Mouse (Mus musculus) hindbrain, embryonic 16.5 days (tissue): ENCODE results near the gene Prkra. TPM values are rescaled to one million over a fixed set of nuclear protein-coding genes. Genes with fewer than 3 reads are reported as not detected.

Source experiments
- ATAC-seq: fragments of 200-750 bp; cut with Nextera tagmentation; 2 replicates; pipeline ENCODE4 v1.8.0; 2017; ENCODE audit warnings: moderate TSS enrichment, moderate library complexity
- H3K27ac ChIP-seq: fragments of 300-500 bp; sonication (generic); 2 replicates; pipeline ENCODE4 v1.5.1; 2014; ENCODE audit warnings: low read depth, mild to moderate bottlenecking, control low read depth, low read length, moderate library complexity
- H3K27me3 ChIP-seq: fragments of 300-500 bp; sonication (generic); replicated peaks from 2 replicates; pipeline ENCODE4 v1.6.1; 2014; ENCODE audit warnings: low read length; ENCODE audit not compliant: control insufficient read depth, insufficient read depth
- H3K36me3 ChIP-seq: fragments of 300-500 bp; sonication (generic); 2 replicates; pipeline ENCODE4 v1.6.1; 2014; ENCODE audit warnings: mild to moderate bottlenecking, low read length, moderate library complexity, mixed read lengths; ENCODE audit not compliant: control insufficient read depth, insufficient read depth
- H3K4me1 ChIP-seq: fragments of 300-500 bp; sonication (generic); 2 replicates; pipeline ENCODE4 v1.6.1; 2014; ENCODE audit warnings: low read depth, low read length; ENCODE audit not compliant: control insufficient read depth, insufficient read depth
- H3K4me2 ChIP-seq: fragments of 300-500 bp; sonication (generic); 2 replicates; pipeline ENCODE4 v1.6.1; 2014; ENCODE audit warnings: mild to moderate bottlenecking, low read length, control low read depth, moderate library complexity
- H3K4me3 ChIP-seq: fragments of 300-500 bp; sonication (generic); 2 replicates; pipeline ENCODE4 v1.5.1; 2014; ENCODE audit warnings: mild to moderate bottlenecking, low read length, control low read depth, moderate library complexity
- H3K9ac ChIP-seq: fragments of 300-500 bp; sonication (generic); 2 replicates; pipeline ENCODE4 v1.6.1; 2014; ENCODE audit warnings: low read depth, mild to moderate bottlenecking, control low read depth, low read length, moderate library complexity
- H3K9me3 ChIP-seq: fragments of 300-500 bp; sonication (generic); 2 replicates; pipeline ENCODE4 v1.6.1; 2014; ENCODE audit warnings: mild to moderate bottlenecking, low read length, moderate library complexity; ENCODE audit not compliant: control insufficient read depth
- WGBS: fragments of 180-500 bp; shearing (Covaris S2); extraction: QIAGEN DNeasy Blood & Tissue Kit; methylation state at CpG from one replicate; pipeline ENCODE4 v1.1.7; 2014; 5-methylcytosine and 5-hydroxymethylcytosine counted together
- polyA plus RNA-seq: library from polyadenylated mRNA; unstranded; fragments of >200 nt; fragmentation: Nextera tagmentation; extraction: Ambion mirVana; gene quantifications from 2 replicates; pipeline ENCODE4 v1.2.1, GENCODE M21; 2015

Prkra gene
- polyA plus RNA-seq, 1 experiment from 2014 or later: 114 TPM

DNA sequence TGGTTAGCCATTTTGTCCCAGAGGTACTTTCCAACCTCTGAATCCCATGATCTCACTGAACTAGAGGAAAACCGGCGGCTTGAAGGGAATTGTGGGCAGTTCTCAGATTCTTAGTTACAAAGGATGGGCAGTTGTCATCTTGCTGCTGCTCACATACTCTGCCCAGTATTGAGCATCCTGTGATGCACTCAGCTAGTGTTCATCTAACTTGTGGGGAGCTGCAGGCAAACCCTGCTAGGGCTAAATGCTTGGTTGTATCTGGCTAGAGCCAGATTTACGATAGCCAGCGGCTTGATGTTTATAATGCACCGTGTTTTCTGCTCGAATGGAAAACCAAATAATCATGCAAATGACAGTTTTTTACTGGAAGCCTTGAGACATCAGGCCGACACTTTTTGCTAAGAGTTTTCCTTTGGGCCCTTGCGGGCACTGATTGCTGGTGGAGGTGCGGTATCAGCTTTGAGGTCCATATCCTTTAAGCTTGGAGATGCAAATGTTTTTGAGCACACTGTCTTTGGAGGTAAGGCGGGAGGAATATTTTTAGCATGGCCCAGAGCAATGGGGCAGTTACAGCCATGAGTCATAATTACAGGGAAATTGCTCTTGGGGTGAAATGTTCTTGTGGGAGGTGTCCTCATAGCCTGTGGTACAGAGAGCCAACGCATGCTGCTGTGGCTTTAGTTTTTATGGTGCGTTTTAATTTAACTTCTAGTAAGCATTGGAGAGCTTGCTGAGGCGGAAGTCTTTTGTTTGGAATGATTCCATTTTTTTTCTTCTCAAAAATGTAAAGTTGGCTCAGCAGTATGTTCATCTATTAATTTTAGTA, 28.8 kb upstream of the Prkra start:
- Histone ChIP-seq H3K9me3 (no peaks in the 10 kb centered on the region), H3K36me3 (no peaks in the 10 kb centered on the region), H3K27ac (no peak overlapping the region), H3K27me3 (no peaks in the 10 kb centered on the region), H3K4me3 (peak overlapping the region; percentile 92), H3K4me1 (peaks cover 26% of the 10 kb centered on the region), H3K9ac (peak overlapping the region; percentile 88; the same call in 1 of the 2 replicates), H3K4me2 (peak overlapping the region; percentile 68)
- no peak for ATAC-seq
- 55% methylated on average over 13 of the region's 13 CpGs for WGBS

DNA sequence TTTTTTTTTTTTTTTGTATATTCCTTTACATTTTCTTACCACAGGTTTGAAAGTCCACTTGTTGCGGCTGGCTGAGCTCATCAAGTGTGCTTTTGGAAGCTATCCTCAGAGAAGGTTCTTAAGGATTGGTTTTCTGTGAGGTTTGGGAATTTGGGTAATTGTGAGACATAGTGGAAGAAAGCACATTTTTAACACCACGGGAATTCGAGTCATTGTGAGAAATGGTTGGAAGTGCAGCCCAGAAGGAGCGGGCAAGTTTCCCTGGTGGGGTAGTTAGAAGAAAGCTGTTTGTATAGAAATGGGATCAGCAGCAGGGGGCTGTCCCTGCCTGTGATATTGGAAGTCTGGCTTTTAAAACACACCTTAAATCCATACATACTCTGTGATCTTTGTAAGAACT, 28.1 kb upstream of the Prkra start:
- 7% methylated on average over 4 of the region's 4 CpGs for WGBS

DNA sequence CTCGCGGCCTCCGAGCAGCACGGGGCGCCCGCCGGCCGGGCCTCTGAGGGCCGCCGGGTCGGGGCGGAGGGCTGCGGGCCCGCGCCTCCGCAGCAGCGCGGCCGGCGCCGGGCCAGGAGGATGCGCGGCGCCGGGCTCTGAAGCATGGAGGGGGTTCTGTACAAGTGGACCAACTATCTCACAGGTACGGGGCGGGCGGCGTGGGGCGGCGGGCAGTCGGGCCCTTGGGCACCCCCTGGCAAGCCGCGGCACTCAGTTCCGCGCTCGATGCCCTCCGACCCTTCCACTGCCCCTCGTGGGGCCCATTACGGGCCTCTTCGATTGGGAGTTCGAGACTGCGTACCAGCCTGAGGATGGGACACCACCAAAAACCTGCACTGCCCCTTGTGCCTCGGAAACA, 27.6 kb upstream of the Prkra start:
- Histone ChIP-seq H3K27me3 (no peaks in the 10 kb centered on the region), H3K27ac (peak overlapping the region; percentile 84), H3K9me3 (no peaks in the 10 kb centered on the region), H3K4me1 (peaks cover 28% of the 10 kb centered on the region), H3K36me3 (no peaks in the 10 kb centered on the region), H3K9ac (peak overlapping the region; percentile 88), H3K4me3 (peak overlapping the region; percentile 92), H3K4me2 (peak overlapping the region; percentile 68)
- WGBS: 1% methylated on average over 12 of the region's 44 CpGs
- peak; percentile 64 for ATAC-seq

More for the DNA sequence above, 28.1 kb upstream of the Prkra start:
- Histone ChIP-seq H3K27me3 (no peaks in the 10 kb centered on the region), H3K4me1 (peaks cover 28% of the 10 kb centered on the region), H3K27ac (no peak overlapping the region), H3K9ac (peak overlapping the region; percentile 88), H3K9me3 (no peaks in the 10 kb centered on the region), H3K36me3 (no peaks in the 10 kb centered on the region), H3K4me2 (peak overlapping the region; percentile 68), H3K4me3 (peak overlapping the region; percentile 92)
- ATAC-seq: no peak

DNA sequence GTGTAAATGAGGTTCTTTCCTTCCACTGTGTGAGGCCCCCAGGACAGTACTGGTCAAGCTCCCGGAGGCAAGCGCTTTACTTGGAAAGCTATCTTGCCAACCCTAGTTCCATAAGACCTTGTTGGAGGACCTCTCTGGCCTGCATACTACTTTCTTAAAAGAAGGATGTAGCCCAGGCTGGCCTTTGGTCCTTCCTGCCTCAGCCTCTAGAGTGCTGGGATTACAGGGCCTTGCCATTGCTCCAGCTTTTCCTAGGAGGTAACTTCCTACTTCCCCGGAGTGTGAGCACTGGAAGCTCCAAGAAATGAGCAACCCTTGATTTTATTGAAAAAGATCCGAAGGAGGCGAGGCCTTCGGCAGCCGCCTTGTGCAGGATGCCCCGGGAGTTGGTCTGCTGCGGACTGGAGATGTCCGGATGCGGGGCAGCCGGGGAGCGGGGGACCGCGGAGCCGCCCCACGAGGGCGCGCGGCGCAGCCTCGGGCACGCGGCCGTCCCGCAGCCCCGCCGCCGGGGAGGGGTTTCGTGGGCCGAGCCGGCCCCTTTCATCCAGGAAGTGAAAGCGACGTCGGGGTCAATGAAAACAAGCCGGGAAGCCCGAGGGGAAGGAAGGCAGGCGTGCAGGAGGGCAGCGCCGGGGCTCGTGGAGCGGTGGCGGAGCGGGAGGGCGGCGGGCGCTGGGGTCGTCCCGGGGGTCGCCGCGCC, 27.1 kb upstream of the Prkra start, which contains the start of gene Plekha3:
Plekha3 (plus strand) TSS at position 557 of the 703 bp plus-strand sequence.
- 4% methylated on average over 42 of the region's 52 CpGs for WGBS
- peak within 1 kb of the TSS; percentile 88 for H3K9ac ChIP-seq
- peak within 1 kb of the TSS; percentile 92 for H3K4me3 ChIP-seq
- peak within 1 kb of the TSS; percentile 84 for H3K27ac ChIP-seq
- no peaks in the 10 kb centered on the region for H3K36me3 ChIP-seq
- H3K4me2 ChIP-seq: peak within 1 kb of the TSS; percentile 68
- H3K27me3 ChIP-seq: no peaks in the 10 kb centered on the region
- peaks cover 28% of the 10 kb centered on the region for H3K4me1 ChIP-seq
- ATAC-seq: peak; percentile 81
- H3K9me3 ChIP-seq: no peaks in the 10 kb centered on the region

DNA sequence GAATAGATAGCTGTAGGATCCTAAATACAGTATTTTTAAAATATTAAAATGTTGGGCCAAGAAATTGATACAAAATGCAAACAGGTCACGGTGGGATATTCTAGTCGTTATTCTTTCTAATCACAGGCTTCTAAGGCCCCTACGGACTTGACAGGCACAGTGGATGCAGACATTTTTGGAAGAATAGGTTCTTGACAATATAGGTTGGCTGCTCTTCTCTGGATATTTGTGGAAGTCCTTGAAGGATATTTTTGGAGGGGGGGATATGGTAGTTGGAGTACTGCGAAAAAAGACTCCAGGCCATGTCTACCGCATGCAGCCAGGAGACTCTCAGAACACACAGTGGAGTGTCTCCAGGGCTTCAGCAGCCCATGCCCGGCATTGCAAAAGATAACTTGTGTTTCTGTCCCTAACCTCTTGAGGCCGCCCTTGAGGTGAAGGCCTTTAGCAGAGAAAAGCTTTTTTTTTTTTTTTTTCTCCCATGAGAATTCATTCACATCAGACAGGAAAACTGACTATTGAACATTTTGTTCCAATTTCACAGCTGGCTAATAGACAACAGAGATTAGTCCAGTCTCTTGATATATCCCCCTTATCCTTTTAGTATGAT, 25.8 kb upstream of the Prkra start:
- no peak for ATAC-seq
- H3K9ac ChIP-seq: no peak overlapping the region; the same call in 1 of the 2 replicates
- peak overlapping the region; percentile 69 for H3K4me2 ChIP-seq
- H3K4me1 ChIP-seq: peaks cover 28% of the 10 kb centered on the region
- WGBS: 36% methylated on average over 7 of the region's 7 CpGs
- no peaks in the 10 kb centered on the region for H3K9me3 ChIP-seq
- no peaks in the 10 kb centered on the region for H3K36me3 ChIP-seq
- peak overlapping the region; percentile 49 for H3K4me3 ChIP-seq
- H3K27me3 ChIP-seq: no peaks in the 10 kb centered on the region
- H3K27ac ChIP-seq: peak overlapping the region; percentile 68

DNA sequence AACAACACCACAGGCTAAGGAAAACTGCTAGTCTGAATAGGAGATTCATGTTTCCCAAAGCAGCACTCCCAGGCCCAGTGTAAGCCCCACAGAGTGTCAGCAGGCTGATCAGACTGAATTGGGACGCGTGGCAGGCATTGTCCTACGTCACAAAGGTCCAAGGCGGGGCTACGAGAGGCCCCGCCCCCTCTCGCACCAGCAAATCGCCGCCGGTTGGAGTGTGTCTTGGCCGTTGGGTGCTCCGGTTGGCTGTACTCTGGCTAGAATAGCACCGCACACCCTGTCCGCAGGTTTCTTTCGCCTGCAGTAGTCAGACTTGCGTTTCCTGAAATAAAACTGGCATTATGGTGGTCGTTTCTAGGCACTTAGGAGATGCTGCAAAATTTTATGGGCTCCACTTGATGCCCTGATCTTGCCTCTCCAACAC, 25.2 kb upstream of the Prkra start, which contains the start of gene Fkbp7:
Fkbp7 (minus strand) TSS at position 151 of the 427 bp plus-strand sequence.
- peak within 1 kb of the TSS; percentile 69 for H3K4me2 ChIP-seq
- no peaks in the 10 kb centered on the region for H3K27me3 ChIP-seq
- peak; percentile 93 for ATAC-seq
- 0% methylated on average over 17 of the region's 17 CpGs for WGBS
- H3K36me3 ChIP-seq: no peaks in the 10 kb centered on the region
- no peaks in the 10 kb centered on the region for H3K9me3 ChIP-seq
- H3K4me1 ChIP-seq: peaks cover 28% of the 10 kb centered on the region
- H3K27ac ChIP-seq: peak within 1 kb of the TSS; percentile 68
- H3K4me3 ChIP-seq: peak within 1 kb of the TSS; percentile 49
- H3K9ac ChIP-seq: peak within 1 kb of the TSS; percentile 59

DNA sequence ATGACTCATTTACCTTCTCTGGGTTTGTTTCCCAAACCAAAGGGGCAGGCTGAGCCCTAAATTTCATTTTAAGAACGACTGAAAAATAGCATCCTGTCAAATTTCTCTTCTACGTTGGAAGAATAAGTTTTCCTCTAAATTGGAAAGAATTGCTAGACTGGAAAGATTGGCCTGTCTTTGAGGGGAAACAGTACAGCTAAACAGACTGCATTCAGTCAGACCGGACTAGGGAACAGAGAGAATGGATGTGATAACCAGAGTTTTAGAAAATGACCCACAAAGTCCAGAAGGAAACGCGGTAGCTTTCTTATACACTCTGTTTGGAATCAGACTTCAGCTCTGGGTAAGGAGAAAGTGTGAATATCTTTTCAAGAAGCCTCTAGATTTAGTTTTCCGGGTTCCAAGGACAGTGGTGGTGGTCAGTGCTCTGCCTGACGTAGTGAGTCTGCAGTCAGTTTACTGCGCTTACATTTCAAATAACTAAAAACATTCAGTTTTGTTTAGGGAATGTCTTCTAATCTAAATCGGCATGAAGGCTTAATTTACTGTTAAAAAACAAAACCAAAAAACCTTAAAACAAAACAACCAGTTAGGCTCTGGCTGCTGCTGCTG, 24.4 kb upstream of the Prkra start:
- Histone ChIP-seq H3K9me3 (no peaks in the 10 kb centered on the region), H3K4me2 (peak overlapping the region; percentile 69), H3K36me3 (no peaks in the 10 kb centered on the region), H3K27ac (peak overlapping the region; percentile 68), H3K4me3 (peak overlapping the region; percentile 49), H3K4me1 (peaks cover 28% of the 10 kb centered on the region), H3K9ac (peak overlapping the region; percentile 59), H3K27me3 (no peaks in the 10 kb centered on the region)
- ATAC-seq: no peak
- WGBS: 41% methylated on average over 9 of the region's 9 CpGs

DNA sequence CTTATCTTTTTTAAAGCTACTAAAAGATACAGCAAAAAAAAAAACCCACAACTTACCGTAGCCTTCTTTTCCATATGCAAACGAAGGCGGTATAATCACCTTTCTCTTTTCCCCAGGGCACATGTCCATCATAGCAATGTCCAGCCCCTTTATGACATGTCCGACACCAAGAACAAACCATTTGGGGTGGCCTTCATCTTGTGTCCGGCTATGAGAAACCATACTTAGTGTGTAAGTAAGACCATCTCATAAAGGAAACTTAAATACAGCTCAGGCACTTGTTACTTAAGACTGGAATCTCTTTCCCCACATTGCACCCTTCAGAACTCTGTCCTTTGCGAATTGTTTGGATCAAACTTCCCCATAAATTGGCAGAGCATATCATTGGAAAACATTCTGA, 23.8 kb upstream of the Prkra start:
- ATAC-seq: no peak
- Histone ChIP-seq H3K36me3 (no peaks in the 10 kb centered on the region), H3K27ac (no peak overlapping the region), H3K9ac (no peak overlapping the region; the same call in 1 of the 2 replicates), H3K4me3 (peak overlapping the region; percentile 49), H3K4me1 (peaks cover 25% of the 10 kb centered on the region), H3K4me2 (peak overlapping the region; percentile 69), H3K27me3 (no peaks in the 10 kb centered on the region), H3K9me3 (no peaks in the 10 kb centered on the region)
- 85% methylated on average over 6 of the region's 6 CpGs for WGBS
